Mouse (Mus musculus): ENCODE data around the gene Olfr796.

Olfr796 gene

GRCm38 (mm10) chr10:129612470-129612869, at the start of gene Olfr796:
TSS of gene Olfr796 (minus strand) at chr10:129612570.
- no peak for DNase-seq (ENCODE audit: low read depth)

GRCm38 (mm10) chr10:129657394-129657793, 45.0 kb upstream of the Olfr796 start, which contains the start of gene Olfr800:
TSS of gene Olfr800 (plus strand) at chr10:129657694.
- no peak for DNase-seq (ENCODE audit: low read depth)

GRCm38 (mm10) chr10:129651763-129652162, 39.4 kb upstream of the Olfr796 start:
- DNase-seq (ENCODE audit: low read depth): no peak

- DNase-seq (ENCODE audit: low read depth): no peak
These were observed 24.8 kb upstream of the Olfr796 start, which contains the start of gene Olfr799 for GRCm38 (mm10) chr10:129637184-129637583. TSS of gene Olfr799 (plus strand) at chr10:129637484.

GRCm38 (mm10) chr10:129627834-129628233, 15.5 kb upstream of the Olfr796 start, which contains the start of gene Olfr798:
TSS of gene Olfr798 (minus strand) at chr10:129627934.
- DNase-seq (ENCODE audit: low read depth): no peak

- DNase-seq (ENCODE audit: low read depth): no peak
These were observed 10.9 kb upstream of the Olfr796 start for GRCm38 (mm10) chr10:129623251-129623650.

GRCm38 (mm10) chr10:129621724-129622123, 9.4 kb upstream of the Olfr796 start:
- no peak for DNase-seq (ENCODE audit: low read depth)

- no peak for DNase-seq (ENCODE audit: low read depth)
These were observed 35.3 kb downstream of the Olfr796 start for GRCm38 (mm10) chr10:129577066-129577465.

GRCm38 (mm10) chr10:129567355-129567754, 45.0 kb downstream of the Olfr796 start, which contains the start of gene Olfr794:
TSS of gene Olfr794 (plus strand) at chr10:129567655.
- no peak for DNase-seq (ENCODE audit: low read depth)

All from c-Kit-positive CD71-negative TER-119-negative erythroid progenitor cells, embryonic 14.5 days (primary cell).